Mouse (Mus musculus) stomach, postnatal 0 days (tissue): ENCODE measurements around the gene Use1.

Experiments used
- CTCF ChIP-seq: IDR thresholded peaks from 2 replicates; pipeline ENCODE4 v1.5.1; 2016; ENCODE audit warnings: antibody characterized with exemption, low read depth, mild to moderate bottlenecking, moderate library complexity
- EP300 ChIP-seq: optimal IDR thresholded peaks from 2 replicates; pipeline ENCODE3; 2016; ENCODE audit warnings: antibody characterized with exemption

DNA sequence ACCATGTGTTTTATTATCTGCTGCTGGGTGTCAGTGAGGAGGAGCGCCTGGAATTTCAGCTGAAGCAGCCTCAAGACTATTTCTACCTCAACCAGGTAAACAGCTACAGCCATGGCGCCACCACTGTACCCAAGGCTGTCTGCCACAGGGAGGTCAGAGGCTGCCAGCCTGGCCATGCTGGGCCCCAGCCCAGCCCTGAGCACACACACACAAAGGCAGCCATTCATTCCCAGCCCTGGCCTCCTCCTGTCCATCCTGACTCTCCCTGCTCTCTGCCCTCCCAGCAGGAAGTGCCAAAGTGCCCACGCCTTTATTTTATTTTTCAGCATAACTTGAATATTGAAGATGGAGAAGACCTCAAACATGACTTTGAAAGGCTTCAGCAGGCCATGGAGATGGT lies 43.7 kb upstream of the Use1 start:
- TF ChIP-seq CTCF (no peak), EP300 (no peak)
